Mouse (Mus musculus) embryonic fibroblast, embryonic 13.5 days (primary cell): ENCODE data around the gene Nme4.

Source experiments
- CTCF ChIP-seq: IDR thresholded peaks from 2 replicates; pipeline ENCODE4 v1.5.1; 2011; ENCODE audit warnings: mild to moderate bottlenecking, control low read depth, low read length, moderate library complexity, borderline replicate concordance; ENCODE audit not compliant: insufficient read depth
- POLR2A ChIP-seq: IDR thresholded peaks from 2 replicates; pipeline ENCODE4 v1.6.1; 2011; ENCODE audit warnings: low read depth, mild to moderate bottlenecking, control low read depth, low read length, moderate library complexity

- no peak for TF ChIP-seq CTCF
- TF ChIP-seq POLR2A: no peak
These were observed 10.2 kb upstream of the Nme4 start for GRCm38 (mm10) chr17:26105619-26106018.
